Mouse (Mus musculus) forebrain, embryonic 13.5 days (tissue): ENCODE data around the gene Gm10318. TPM values are rescaled to one million over a fixed set of nuclear protein-coding genes. Genes with fewer than 3 reads are reported as not detected.

Experiments
- ATAC-seq: fragments of 200-750 bp; cut with Nextera tagmentation; 2 replicates; pipeline ENCODE4 v1.8.0; 2017
- H3K27ac ChIP-seq: fragments of 300-500 bp; sonication (generic); 2 replicates; pipeline ENCODE4 v1.5.1; 2015; ENCODE audit warnings: inconsistent platforms, mild to moderate bottlenecking, moderate library complexity
- H3K27me3 ChIP-seq: fragments of 300-500 bp; sonication (generic); 2 replicates; pipeline ENCODE4 v1.6.1; 2015; ENCODE audit warnings: mild to moderate bottlenecking, inconsistent platforms
- H3K36me3 ChIP-seq: fragments of 300-500 bp; sonication (generic); 2 replicates; pipeline ENCODE4 v1.6.1; 2015; ENCODE audit warnings: mild to moderate bottlenecking, inconsistent platforms; ENCODE audit not compliant: poor library complexity, severe bottlenecking
- H3K4me1 ChIP-seq: fragments of 300-500 bp; sonication (generic); 2 replicates; pipeline ENCODE4 v1.6.1; 2015; ENCODE audit warnings: inconsistent platforms
- H3K4me2 ChIP-seq: fragments of 300-500 bp; sonication (generic); 2 replicates; pipeline ENCODE4 v1.6.1; 2015; ENCODE audit warnings: inconsistent platforms, mild to moderate bottlenecking, moderate library complexity
- H3K4me3 ChIP-seq: fragments of 300-500 bp; sonication (generic); 2 replicates; pipeline ENCODE4 v1.5.1; 2015; ENCODE audit warnings: mild to moderate bottlenecking, inconsistent platforms
- H3K9ac ChIP-seq: fragments of 300-500 bp; sonication (generic); 2 replicates; pipeline ENCODE4 v1.6.1; 2015; ENCODE audit warnings: mild to moderate bottlenecking, inconsistent platforms
- H3K9me3 ChIP-seq: fragments of 300-500 bp; sonication (generic); replicated peaks from 2 replicates; pipeline ENCODE4 v1.6.1; 2016; ENCODE audit warnings: inconsistent platforms
- WGBS: fragments of 180-500 bp; shearing (Covaris S2); methylation state at CpG from one replicate; pipeline ENCODE4 v1.1.7; 2015; 5-methylcytosine and 5-hydroxymethylcytosine counted together
- polyA plus RNA-seq: library from polyadenylated mRNA; unstranded; fragments of >200 nt; fragmentation: Nextera tagmentation; extraction: Ambion mirVana; gene quantifications from 2 replicates; pipeline ENCODE4 v1.2.1, GENCODE M21; 2015

The Gm10318 gene
- polyA plus RNA-seq = not detected in 2 replicates

- Histone ChIP-seq H3K4me3 (no peak within 1 kb of the TSS), H3K4me1 (0 out of 2 replicates have a peak, but pooled peaks cover 3% of the 10 kb centered on the region), H3K9ac (no peak within 1 kb of the TSS), H3K36me3 (no peaks in the 10 kb centered on the region), H3K27ac (no peak within 1 kb of the TSS), H3K27me3 (no peaks in the 10 kb centered on the region), H3K4me2 (no peak within 1 kb of the TSS), H3K9me3 (0 out of 2 replicates have a peak, but pooled peaks cover 3% of the 10 kb centered on the region)
- no peak for ATAC-seq
- 69% methylated on average over 9 of the region's 9 CpGs for WGBS
Observed at GRCm38 (mm10) chr10:77852559-77852958, at the start of gene Gm10318. TSS of gene Gm10318 (plus strand) at chr10:77852859.

GRCm38 (mm10) chr10:77804095-77804494 is 48.6 kb upstream of the Gm10318 start:
- Histone ChIP-seq H3K27ac (no peak overlapping the region), H3K4me3 (no peak overlapping the region), H3K4me1 (0 out of 2 replicates have a peak, but pooled peaks cover under 1% of the 10 kb centered on the region), H3K4me2 (no peak overlapping the region), H3K36me3 (no peaks in the 10 kb centered on the region), H3K27me3 (no peaks in the 10 kb centered on the region), H3K9me3 (no peaks in the 10 kb centered on the region), H3K9ac (no peak overlapping the region)
- 84% methylated on average over 3 of the region's 3 CpGs for WGBS
- ATAC-seq = no peak

GRCm38 (mm10) chr10:77811743-77812142 is 40.9 kb upstream of the Gm10318 start, which contains the start of gene Gm9507:
TSS of gene Gm9507 (minus strand) at chr10:77811843.
- WGBS = 67% methylated on average over 5 of the region's 5 CpGs
- no peak within 1 kb of the TSS for H3K4me2 ChIP-seq
- peaks cover 3% of the 10 kb centered on the region; the same call in 1 of the 2 replicates for H3K9me3 ChIP-seq
- no peak within 1 kb of the TSS for H3K27ac ChIP-seq
- no peak within 1 kb of the TSS for H3K4me3 ChIP-seq
- H3K27me3 ChIP-seq = no peaks in the 10 kb centered on the region
- no peaks in the 10 kb centered on the region for H3K36me3 ChIP-seq
- no peak for ATAC-seq
- no peaks in the 10 kb centered on the region for H3K4me1 ChIP-seq
- no peak within 1 kb of the TSS for H3K9ac ChIP-seq

- no peak for ATAC-seq
- Histone ChIP-seq H3K4me1 (no peaks in the 10 kb centered on the region), H3K36me3 (no peaks in the 10 kb centered on the region), H3K27me3 (no peaks in the 10 kb centered on the region), H3K9ac (no peak within 1 kb of the TSS), H3K4me2 (no peak within 1 kb of the TSS), H3K27ac (no peak within 1 kb of the TSS), H3K9me3 (peaks cover 3% of the 10 kb centered on the region; the same call in 1 of the 2 replicates), H3K4me3 (no peak within 1 kb of the TSS)
- 49% methylated on average over 4 of the region's 4 CpGs for WGBS
Observed at GRCm38 (mm10) chr10:77814382-77814781, 38.3 kb upstream of the Gm10318 start, which contains the start of gene Gm2696. TSS of gene Gm2696 (plus strand) at chr10:77814682.

GRCm38 (mm10) chr10:77815514-77815913 is 37.1 kb upstream of the Gm10318 start:
- no peaks in the 10 kb centered on the region for H3K9me3 ChIP-seq
- ATAC-seq = no peak
- WGBS = 30% methylated on average over 5 of the region's 5 CpGs

GRCm38 (mm10) chr10:77818523-77818922 is 34.1 kb upstream of the Gm10318 start:
- Histone ChIP-seq H3K9ac (no peak overlapping the region), H3K27ac (no peak overlapping the region), H3K4me1 (no peaks in the 10 kb centered on the region), H3K36me3 (no peaks in the 10 kb centered on the region), H3K9me3 (no peaks in the 10 kb centered on the region), H3K4me2 (no peak overlapping the region), H3K27me3 (no peaks in the 10 kb centered on the region), H3K4me3 (no peak overlapping the region)
- ATAC-seq = no peak
- 96% methylated on average over 4 of the region's 4 CpGs for WGBS

More at GRCm38 (mm10) chr10:77815514-77815913, 37.1 kb upstream of the Gm10318 start:
- H3K4me3 ChIP-seq = no peak overlapping the region
- no peaks in the 10 kb centered on the region for H3K27me3 ChIP-seq
- no peaks in the 10 kb centered on the region for H3K4me1 ChIP-seq
- no peak overlapping the region for H3K9ac ChIP-seq
- H3K27ac ChIP-seq = no peak overlapping the region
- H3K4me2 ChIP-seq = no peak overlapping the region
- H3K36me3 ChIP-seq = no peaks in the 10 kb centered on the region

GRCm38 (mm10) chr10:77819203-77819602 is 33.5 kb upstream of the Gm10318 start:
- ATAC-seq = no peak
- Histone ChIP-seq H3K36me3 (no peaks in the 10 kb centered on the region), H3K27me3 (no peaks in the 10 kb centered on the region), H3K9ac (no peak overlapping the region), H3K4me3 (no peak overlapping the region), H3K27ac (no peak overlapping the region), H3K4me2 (no peak overlapping the region), H3K4me1 (no peaks in the 10 kb centered on the region), H3K9me3 (no peaks in the 10 kb centered on the region)
- 21% methylated on average over 4 of the region's 4 CpGs for WGBS

GRCm38 (mm10) chr10:77826951-77827350 is 25.7 kb upstream of the Gm10318 start, which contains the start of gene Krtap10-4:
TSS of gene Krtap10-4 (minus strand) at chr10:77827095.
- no peaks in the 10 kb centered on the region for H3K36me3 ChIP-seq
- no peak within 1 kb of the TSS for H3K4me3 ChIP-seq
- 75% methylated on average over 6 of the region's 6 CpGs for WGBS
- no peaks in the 10 kb centered on the region for H3K9me3 ChIP-seq
- H3K4me2 ChIP-seq = no peak within 1 kb of the TSS
- no peak within 1 kb of the TSS for H3K27ac ChIP-seq
- H3K27me3 ChIP-seq = no peaks in the 10 kb centered on the region
- H3K4me1 ChIP-seq = no peaks in the 10 kb centered on the region
- ATAC-seq = no peak
- H3K9ac ChIP-seq = no peak within 1 kb of the TSS

GRCm38 (mm10) chr10:77835647-77836046 is 17.0 kb upstream of the Gm10318 start, which contains the start of gene Krtap10-10:
TSS of gene Krtap10-10 (plus strand) at chr10:77835947.
- Histone ChIP-seq H3K4me2 (no peak within 1 kb of the TSS), H3K4me3 (no peak within 1 kb of the TSS), H3K9me3 (no peaks in the 10 kb centered on the region), H3K27me3 (no peaks in the 10 kb centered on the region), H3K27ac (no peak within 1 kb of the TSS), H3K36me3 (no peaks in the 10 kb centered on the region), H3K9ac (no peak within 1 kb of the TSS), H3K4me1 (no peaks in the 10 kb centered on the region)
- ATAC-seq = no peak
- WGBS = 73% methylated on average over 9 of the region's 9 CpGs

- Histone ChIP-seq H3K9me3 (peaks cover 11% of the 10 kb centered on the region), H3K9ac (no peak overlapping the region), H3K27me3 (no peaks in the 10 kb centered on the region), H3K27ac (no peak overlapping the region), H3K4me1 (no peaks in the 10 kb centered on the region), H3K4me2 (no peak overlapping the region), H3K4me3 (no peak overlapping the region), H3K36me3 (no peaks in the 10 kb centered on the region)
- WGBS = 79% methylated on average over 6 of the region's 6 CpGs
- no peak for ATAC-seq
Observed at GRCm38 (mm10) chr10:77839006-77839405, 13.7 kb upstream of the Gm10318 start.

- Histone ChIP-seq H3K4me2 (no peak within 1 kb of the TSS), H3K4me3 (no peak within 1 kb of the TSS), H3K27me3 (no peaks in the 10 kb centered on the region), H3K9me3 (peaks cover 16% of the 10 kb centered on the region), H3K9ac (peak within 1 kb of the TSS; percentile 26; the same call in 1 of the 2 replicates), H3K27ac (no peak within 1 kb of the TSS), H3K4me1 (no peaks in the 10 kb centered on the region), H3K36me3 (no peaks in the 10 kb centered on the region)
- no peak for ATAC-seq
- 100% methylated on average over 1 of the region's 3 CpGs for WGBS
Observed at GRCm38 (mm10) chr10:77846503-77846902, 6.2 kb upstream of the Gm10318 start, which contains the start of gene Gm36176. TSS of gene Gm36176 (plus strand) at chr10:77846803.

- Histone ChIP-seq H3K27ac (no peak overlapping the region), H3K36me3 (no peaks in the 10 kb centered on the region), H3K4me3 (no peak overlapping the region), H3K4me2 (no peak overlapping the region), H3K27me3 (no peaks in the 10 kb centered on the region), H3K9ac (peak overlapping the region; percentile 26; the same call in 1 of the 2 replicates), H3K4me1 (no peaks in the 10 kb centered on the region), H3K9me3 (peaks cover 16% of the 10 kb centered on the region)
- 11% methylated on average over 2 of the region's 2 CpGs for WGBS
- no peak for ATAC-seq
Observed at GRCm38 (mm10) chr10:77846961-77847360, 5.7 kb upstream of the Gm10318 start.

GRCm38 (mm10) chr10:77847538-77847937 is 5.1 kb upstream of the Gm10318 start:
- Histone ChIP-seq H3K27me3 (no peaks in the 10 kb centered on the region), H3K4me2 (no peak overlapping the region), H3K4me3 (no peak overlapping the region), H3K9ac (no peak overlapping the region), H3K9me3 (peaks cover 16% of the 10 kb centered on the region), H3K4me1 (no peaks in the 10 kb centered on the region), H3K27ac (no peak overlapping the region), H3K36me3 (no peaks in the 10 kb centered on the region)
- ATAC-seq = no peak
- 86% methylated on average over 2 of the region's 2 CpGs for WGBS
